Mouse (Mus musculus): ENCODE measurements around the gene Cc2d1b. TPM values are rescaled to one million over a fixed set of nuclear protein-coding genes. Genes with fewer than 3 reads are reported as not detected.

Cc2d1b gene
- 19.7 and 20.5 TPM in 2 replicates for polyA plus RNA-seq (2015; fragmentation: Nextera tagmentation; extraction: Ambion mirVana)

DNA sequence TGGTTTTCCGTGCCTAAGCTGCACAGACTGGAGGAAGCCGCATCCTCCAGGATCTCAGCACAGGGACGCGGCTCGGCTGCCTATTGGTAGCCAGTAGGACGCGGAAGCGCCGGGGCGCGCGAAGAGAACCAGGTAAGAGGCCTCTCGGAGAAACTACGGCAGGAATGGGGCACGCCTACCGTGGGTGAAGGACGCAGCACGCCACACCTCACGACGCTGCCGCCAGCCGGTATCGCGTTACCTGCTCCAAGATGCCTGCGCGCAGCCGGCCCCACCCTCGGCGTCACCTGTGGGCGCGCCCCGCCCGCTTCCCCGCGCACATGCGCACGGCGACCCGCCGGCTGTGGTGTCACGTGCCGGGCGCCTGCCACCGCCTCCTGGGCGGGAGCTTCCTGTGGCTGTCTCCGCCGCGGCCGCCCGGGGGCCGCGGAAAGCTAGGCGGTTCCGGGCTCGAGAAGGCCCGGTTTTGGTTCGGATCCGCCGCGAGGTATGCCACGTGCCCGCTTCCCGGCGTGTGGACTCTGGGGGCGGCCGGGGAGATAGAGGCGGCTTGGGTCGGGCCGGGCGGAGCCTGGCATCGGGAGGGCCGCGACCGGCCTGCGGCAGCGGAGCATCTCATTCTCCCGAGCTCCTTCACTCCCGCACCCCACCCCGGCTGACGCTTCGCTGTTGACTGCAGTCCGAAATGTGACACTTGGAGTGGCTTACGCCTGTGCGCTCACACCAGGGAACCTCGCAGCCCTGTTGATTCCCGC is at the start of gene Cc2d1b:
TSS of gene Cc2d1b (plus strand) at position 354 of the 755 bp plus-strand sequence.
- Histone ChIP-seq H3K4me1 (replicated peaks) (peaks cover 18% of the 10 kb centered on the region), H3K9me3 (no peaks in the 10 kb centered on the region), H3K27me3 (no peaks in the 10 kb centered on the region), H3K36me3 (peaks cover 9% of the 10 kb centered on the region), H3K4me3 (replicated peaks) (peak within 1 kb of the TSS; percentile 77), H3K9ac (replicated peaks) (peak within 1 kb of the TSS; percentile 91), H3K27ac (peak within 1 kb of the TSS; percentile 92), H3K4me2 (replicated peaks) (peak within 1 kb of the TSS; percentile 83)
- ATAC-seq: peak; percentile 93
- under 1% methylated on average over 82 of the region's 86 CpGs for WGBS

DNA sequence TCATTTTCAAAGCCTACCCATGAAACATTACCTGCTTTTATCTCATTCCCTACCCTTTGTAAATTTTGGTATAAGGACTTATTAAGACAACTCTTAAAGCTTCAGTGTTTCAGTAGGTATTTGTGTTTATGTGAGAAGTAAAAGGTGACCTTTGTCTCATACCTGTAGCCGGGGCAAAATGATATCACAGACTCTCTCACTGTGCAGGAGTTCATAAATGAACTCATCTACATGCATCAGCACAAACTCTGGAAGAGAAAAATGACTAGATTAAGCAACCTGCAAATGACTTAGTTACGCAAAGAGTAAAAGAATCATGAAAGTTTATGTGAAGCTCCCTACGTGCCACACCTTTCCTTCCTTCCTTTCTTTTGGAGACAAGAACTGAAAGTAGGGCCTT is 47.1 kb upstream of the Cc2d1b start:
- peaks cover 8% of the 10 kb centered on the region for H3K4me1 ChIP-seq (replicated peaks)
- ATAC-seq: no peak
- WGBS: 97% methylated on average over 3 of the region's 3 CpGs
- H3K9me3 ChIP-seq: no peaks in the 10 kb centered on the region
- H3K36me3 ChIP-seq: peaks cover 57% of the 10 kb centered on the region
- H3K27ac ChIP-seq: no peak overlapping the region
- no peak overlapping the region for H3K4me3 ChIP-seq (replicated peaks)
- H3K27me3 ChIP-seq: no peaks in the 10 kb centered on the region
- no peak overlapping the region for H3K9ac ChIP-seq (replicated peaks)
- H3K4me2 ChIP-seq (replicated peaks): no peak overlapping the region

DNA sequence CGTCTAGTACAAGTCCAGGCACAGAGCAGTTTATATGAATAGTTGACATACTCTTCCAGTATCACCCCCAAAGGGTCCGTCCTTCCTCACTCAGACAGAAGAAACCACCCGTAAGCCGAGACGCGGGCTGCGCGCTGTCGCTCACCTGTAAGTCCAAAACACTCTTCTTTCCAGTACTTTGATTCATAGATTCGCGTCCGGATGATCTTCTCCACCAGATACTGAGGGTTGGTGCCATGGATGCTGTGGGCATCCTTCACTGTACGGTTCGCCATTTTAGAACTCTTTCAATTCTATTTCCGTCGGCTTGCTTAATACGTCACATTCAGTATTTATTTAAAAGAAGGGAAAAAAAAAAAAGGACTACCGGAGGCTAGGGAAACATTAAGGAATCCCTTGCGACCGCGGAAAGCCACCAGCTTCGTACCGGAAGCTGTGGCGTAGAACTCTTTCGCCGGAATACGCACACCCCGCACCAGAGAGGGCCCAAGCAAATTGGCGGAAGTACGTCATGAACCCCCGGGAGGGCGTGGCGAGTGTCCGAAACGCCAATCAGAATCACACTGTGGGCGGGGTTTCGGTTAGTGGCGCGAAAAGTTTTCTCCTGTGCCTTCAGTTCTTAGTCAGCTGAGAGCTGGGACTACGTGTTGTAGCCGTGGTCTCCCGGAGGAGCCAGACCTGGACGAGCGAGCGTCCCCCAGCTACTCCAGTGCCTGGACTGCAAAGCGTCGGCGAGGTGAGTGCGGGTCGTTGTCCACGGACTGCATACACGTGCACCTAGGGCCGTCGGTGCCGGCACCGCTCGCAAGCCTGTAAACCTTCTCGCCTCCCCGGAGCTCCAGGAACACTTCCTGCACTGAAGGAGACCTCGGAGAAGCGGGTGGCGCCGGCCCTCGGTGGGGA is 40.6 kb upstream of the Cc2d1b start, which contains the start of the genes Prpf38a and Orc1:
TSS of gene Prpf38a (minus strand) at position 497 of the 903 bp plus-strand sequence.
TSS of gene Orc1 (plus strand) at position 584 of the 903 bp plus-strand sequence.
- ATAC-seq: peak; percentile 99
- under 1% methylated on average over 64 of the region's 64 CpGs for WGBS

GRCm38 (mm10) chr4:108579743-108580411 is 39.9 kb upstream of the Cc2d1b start:
- peaks cover 28% of the 10 kb centered on the region for H3K4me1 ChIP-seq (replicated peaks)
- peak overlapping the region; percentile 89 for H3K4me3 ChIP-seq (replicated peaks)
- WGBS: 2% methylated on average over 16 of the region's 16 CpGs
- H3K27me3 ChIP-seq: no peaks in the 10 kb centered on the region
- H3K9ac ChIP-seq (replicated peaks): peak overlapping the region; percentile 50
- peak overlapping the region; percentile 74 for H3K4me2 ChIP-seq (replicated peaks)
- ATAC-seq: no peak
- H3K27ac ChIP-seq: no peak overlapping the region
- H3K9me3 ChIP-seq: no peaks in the 10 kb centered on the region
- peaks cover 10% of the 10 kb centered on the region for H3K36me3 ChIP-seq

More for the DNA sequence above, 40.6 kb upstream of the Cc2d1b start, which contains the start of the genes Prpf38a and Orc1:
- peak within 1 kb of the TSS; percentile 89 for H3K4me3 ChIP-seq (replicated peaks)
- H3K9me3 ChIP-seq: no peaks in the 10 kb centered on the region
- peak within 1 kb of the TSS; percentile 78 for H3K9ac ChIP-seq (replicated peaks)
- H3K4me1 ChIP-seq (replicated peaks): peaks cover 28% of the 10 kb centered on the region
- peak within 1 kb of the TSS; percentile 80 for H3K27ac ChIP-seq
- H3K36me3 ChIP-seq: peaks cover 15% of the 10 kb centered on the region
- H3K27me3 ChIP-seq: no peaks in the 10 kb centered on the region
- H3K4me2 ChIP-seq (replicated peaks): peak within 1 kb of the TSS; percentile 74

DNA sequence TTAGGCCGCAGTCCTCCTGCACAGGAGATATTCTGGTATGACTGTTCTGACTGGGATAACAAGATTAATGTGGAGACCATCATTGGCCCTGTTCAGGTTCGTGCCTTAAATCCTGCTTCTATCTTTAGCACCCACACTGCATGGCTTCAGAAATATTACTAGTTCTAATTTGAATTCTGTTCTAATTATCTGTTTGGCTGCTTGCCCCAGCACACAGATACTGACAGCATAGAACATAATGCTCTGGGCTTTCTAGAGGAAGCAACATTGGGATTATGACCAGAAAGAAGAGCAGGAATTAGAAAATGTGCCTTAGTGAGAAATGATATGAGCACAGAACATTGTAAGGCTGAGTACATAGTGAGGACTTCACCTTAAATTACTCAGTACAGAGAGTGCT is 26.4 kb upstream of the Cc2d1b start:
- no peak overlapping the region for H3K4me3 ChIP-seq (replicated peaks)
- H3K27ac ChIP-seq: no peak overlapping the region
- ATAC-seq: no peak
- H3K27me3 ChIP-seq: no peaks in the 10 kb centered on the region
- WGBS: 96% methylated on average over 2 of the region's 2 CpGs
- H3K36me3 ChIP-seq: no peaks in the 10 kb centered on the region
- no peaks in the 10 kb centered on the region for H3K9me3 ChIP-seq
- no peaks in the 10 kb centered on the region for H3K4me1 ChIP-seq (replicated peaks)
- H3K4me2 ChIP-seq (replicated peaks): no peak overlapping the region
- H3K9ac ChIP-seq (replicated peaks): no peak overlapping the region

- H3K4me1 ChIP-seq (replicated peaks): no peaks in the 10 kb centered on the region
- no peak overlapping the region for H3K4me3 ChIP-seq (replicated peaks)
- H3K36me3 ChIP-seq: peaks cover 5% of the 10 kb centered on the region; the same call in 1 of the 2 replicates
- no peak for ATAC-seq
- 87% methylated on average over 1 of the region's 1 CpGs for WGBS
- H3K9me3 ChIP-seq: no peaks in the 10 kb centered on the region
- H3K9ac ChIP-seq (replicated peaks): no peak overlapping the region
- H3K27me3 ChIP-seq: no peaks in the 10 kb centered on the region
- H3K27ac ChIP-seq: no peak overlapping the region
- H3K4me2 ChIP-seq (replicated peaks): no peak overlapping the region
Observed at GRCm38 (mm10) chr4:108595785-108596184, 24.0 kb upstream of the Cc2d1b start.

DNA sequence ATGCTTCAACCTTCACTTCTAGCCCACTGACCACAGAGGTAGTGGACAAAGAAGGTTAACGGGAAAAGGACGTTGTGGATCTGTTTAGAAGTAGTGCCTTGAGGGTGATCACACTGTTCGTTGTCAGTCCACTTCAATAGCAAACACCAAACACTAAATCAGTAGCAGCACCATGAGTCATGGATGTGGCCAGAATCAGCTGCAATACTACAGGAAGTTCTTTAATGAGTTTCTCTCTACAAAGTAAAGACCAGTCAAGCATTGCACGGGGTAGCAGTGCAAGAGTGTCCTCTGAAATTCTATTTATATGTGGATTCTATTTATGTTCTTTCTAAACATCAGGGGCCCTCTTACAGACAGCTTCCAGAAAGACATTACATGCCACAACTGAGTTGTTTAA is 21.4 kb upstream of the Cc2d1b start:
- no peaks in the 10 kb centered on the region for H3K4me1 ChIP-seq (replicated peaks)
- WGBS: 90% methylated on average over 4 of the region's 4 CpGs
- ATAC-seq: no peak

GRCm38 (mm10) chr4:108601870-108602269 is 17.9 kb upstream of the Cc2d1b start:
- H3K4me1 ChIP-seq (replicated peaks): no peaks in the 10 kb centered on the region
- H3K9ac ChIP-seq (replicated peaks): no peak overlapping the region
- ATAC-seq: no peak
- H3K4me2 ChIP-seq (replicated peaks): no peak overlapping the region
- H3K9me3 ChIP-seq: no peaks in the 10 kb centered on the region
- no peak overlapping the region for H3K4me3 ChIP-seq (replicated peaks)
- 97% methylated on average over 7 of the region's 7 CpGs for WGBS
- peaks cover 33% of the 10 kb centered on the region for H3K36me3 ChIP-seq
- no peaks in the 10 kb centered on the region for H3K27me3 ChIP-seq
- no peak overlapping the region for H3K27ac ChIP-seq

More for the DNA sequence above, 21.4 kb upstream of the Cc2d1b start:
- no peaks in the 10 kb centered on the region for H3K9me3 ChIP-seq
- H3K4me2 ChIP-seq (replicated peaks): no peak overlapping the region
- H3K27ac ChIP-seq: no peak overlapping the region
- no peak overlapping the region for H3K4me3 ChIP-seq (replicated peaks)
- H3K36me3 ChIP-seq: peaks cover 11% of the 10 kb centered on the region
- no peaks in the 10 kb centered on the region for H3K27me3 ChIP-seq
- H3K9ac ChIP-seq (replicated peaks): no peak overlapping the region

GRCm38 (mm10) chr4:108608651-108609050 is 11.1 kb upstream of the Cc2d1b start:
- Histone ChIP-seq H3K9me3 (no peaks in the 10 kb centered on the region), H3K4me2 (replicated peaks) (no peak overlapping the region), H3K27ac (no peak overlapping the region), H3K27me3 (no peaks in the 10 kb centered on the region), H3K36me3 (peaks cover 19% of the 10 kb centered on the region), H3K4me1 (replicated peaks) (no peaks in the 10 kb centered on the region), H3K9ac (replicated peaks) (no peak overlapping the region), H3K4me3 (replicated peaks) (no peak overlapping the region)
- ATAC-seq: no peak
- WGBS: 94% methylated on average over 3 of the region's 3 CpGs

- H3K4me3 ChIP-seq (replicated peaks): no peak overlapping the region
- no peak for ATAC-seq
- no peaks in the 10 kb centered on the region for H3K4me1 ChIP-seq (replicated peaks)
- 95% methylated on average over 5 of the region's 5 CpGs for WGBS
- no peak overlapping the region for H3K27ac ChIP-seq
- 0 out of 2 replicates have a peak, but pooled peaks cover 3% of the 10 kb centered on the region for H3K36me3 ChIP-seq
- no peaks in the 10 kb centered on the region for H3K9me3 ChIP-seq
- H3K4me2 ChIP-seq (replicated peaks): no peak overlapping the region
- H3K9ac ChIP-seq (replicated peaks): no peak overlapping the region
- no peaks in the 10 kb centered on the region for H3K27me3 ChIP-seq
Observed at GRCm38 (mm10) chr4:108610935-108611334, 8.8 kb upstream of the Cc2d1b start.

DNA sequence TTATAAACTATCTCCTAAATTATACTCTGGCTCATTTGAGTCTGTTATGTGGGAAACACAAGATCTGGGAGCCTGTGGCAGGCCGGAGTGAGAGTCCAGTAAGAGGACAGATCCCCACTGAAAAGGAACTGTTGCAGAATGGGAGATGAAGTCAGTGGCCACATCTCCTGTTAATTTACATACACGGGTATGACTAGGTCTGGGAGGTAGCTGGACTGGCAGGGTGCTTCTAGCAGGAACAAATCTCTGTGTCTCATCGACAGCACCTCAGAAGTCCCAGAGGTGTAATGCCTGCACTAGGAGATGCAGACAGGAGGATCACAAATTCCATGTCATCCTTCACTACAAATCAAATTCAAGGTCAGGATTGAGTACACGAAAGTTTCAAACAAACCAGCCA is 1.2 kb upstream of the Cc2d1b start:
- Histone ChIP-seq H3K4me2 (replicated peaks) (peak overlapping the region; percentile 83), H3K9ac (replicated peaks) (peak overlapping the region; percentile 91; the same call in 1 of the 2 replicates), H3K9me3 (no peaks in the 10 kb centered on the region), H3K27me3 (no peaks in the 10 kb centered on the region), H3K4me3 (replicated peaks) (peak overlapping the region; percentile 77), H3K36me3 (no peaks in the 10 kb centered on the region; the same call in none of the 2 replicates), H3K4me1 (replicated peaks) (peaks cover 18% of the 10 kb centered on the region), H3K27ac (no peak overlapping the region)
- no peak for ATAC-seq
- WGBS: 69% methylated on average over 4 of the region's 4 CpGs

Data from midbrain, embryonic 13.5 days (tissue).